Mouse (Mus musculus): ENCODE measurements around the gene Pask.
A peak's percentile ranks its signal among the peaks of the same experiment; 100 is the strongest.

The Pask gene

DNA sequence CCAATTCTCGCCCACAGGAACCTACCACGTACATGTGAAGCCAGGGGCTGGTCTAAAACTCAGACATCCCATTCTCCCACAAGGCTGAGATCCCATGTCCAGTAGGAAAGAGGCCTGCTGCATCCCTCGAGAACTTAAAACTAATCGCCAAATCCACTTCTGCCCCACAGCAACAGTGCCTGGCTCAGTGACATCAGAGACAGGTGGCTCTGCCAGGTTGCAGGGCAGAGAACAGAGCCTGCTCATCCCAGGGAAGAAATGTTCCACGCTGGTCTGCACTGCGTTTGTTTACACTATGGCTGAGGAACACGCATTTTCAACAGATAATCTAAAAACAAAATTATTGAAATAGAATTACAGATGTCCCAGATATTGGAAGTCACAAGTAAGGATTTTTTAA is 66.2 kb downstream of the Pask start:
- no peak for DNase-seq (ENCODE audit: low spot score)

GRCm38 (mm10) chr1:93275561-93275960 is 67.7 kb downstream of the Pask start:
- DNase-seq (ENCODE audit: low spot score) = no peak

DNA sequence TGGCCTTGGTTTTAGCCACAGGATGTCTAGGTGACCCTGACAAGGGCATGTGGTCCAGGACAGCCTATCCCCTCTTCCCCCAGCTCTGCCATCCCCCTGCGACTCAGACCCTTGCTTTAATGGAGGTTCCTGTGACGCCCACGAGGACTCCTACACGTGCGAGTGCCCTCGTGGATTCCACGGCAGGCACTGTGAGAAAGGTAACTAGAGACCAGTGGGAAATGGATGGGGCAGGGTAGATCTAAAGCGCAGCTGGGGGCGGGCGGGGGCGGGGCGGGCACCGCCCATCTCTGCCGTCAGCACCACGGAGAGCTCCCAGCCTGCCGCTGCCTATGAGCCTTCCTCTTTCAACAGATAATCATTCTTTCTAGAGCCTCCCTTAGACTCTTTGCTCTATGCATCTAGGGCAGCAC is 70.9 kb downstream of the Pask start:
- DNase-seq (ENCODE audit: low spot score) = peak; percentile 29

GRCm38 (mm10) chr1:93271751-93272150 is 71.5 kb downstream of the Pask start:
- no peak for DNase-seq (ENCODE audit: low spot score)

DNA sequence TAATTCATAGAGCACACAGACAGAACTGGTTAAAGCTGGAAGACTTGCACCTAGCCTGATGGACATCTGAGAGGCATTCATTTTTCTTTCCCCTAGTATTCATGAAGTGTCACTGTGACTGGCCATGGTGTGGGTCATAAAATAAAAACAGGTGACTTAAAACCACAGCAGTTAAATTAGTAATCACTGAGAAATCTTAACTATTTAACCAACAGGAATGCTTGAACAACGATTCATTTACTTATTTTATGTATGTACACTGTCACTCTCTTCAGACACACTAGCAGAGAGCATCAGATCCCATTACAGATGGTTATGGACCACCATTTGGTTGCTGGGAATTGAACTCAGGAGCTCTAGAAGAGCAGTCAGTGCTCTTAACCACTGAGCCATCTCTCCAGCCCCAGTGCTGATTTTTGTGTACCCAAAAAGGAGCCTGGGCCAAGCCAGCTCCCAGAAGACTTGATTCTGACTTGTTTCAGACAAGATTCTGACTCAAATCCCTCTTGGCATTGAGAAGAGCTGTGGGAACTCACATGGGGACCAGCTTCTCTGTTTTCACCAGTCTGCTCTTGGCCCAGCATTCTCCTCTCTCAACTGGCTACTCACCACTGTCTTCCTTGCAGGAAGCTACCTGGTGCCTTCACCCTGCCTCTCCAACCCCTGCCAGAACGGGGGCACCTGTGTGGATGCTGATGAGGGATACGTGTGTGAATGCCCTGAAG is 72.6 kb downstream of the Pask start:
- DNase-seq (ENCODE audit: low spot score) = no peak

GRCm38 (mm10) chr1:93268246-93268645 is 75.0 kb downstream of the Pask start:
- no peak for DNase-seq (ENCODE audit: low spot score)

DNA sequence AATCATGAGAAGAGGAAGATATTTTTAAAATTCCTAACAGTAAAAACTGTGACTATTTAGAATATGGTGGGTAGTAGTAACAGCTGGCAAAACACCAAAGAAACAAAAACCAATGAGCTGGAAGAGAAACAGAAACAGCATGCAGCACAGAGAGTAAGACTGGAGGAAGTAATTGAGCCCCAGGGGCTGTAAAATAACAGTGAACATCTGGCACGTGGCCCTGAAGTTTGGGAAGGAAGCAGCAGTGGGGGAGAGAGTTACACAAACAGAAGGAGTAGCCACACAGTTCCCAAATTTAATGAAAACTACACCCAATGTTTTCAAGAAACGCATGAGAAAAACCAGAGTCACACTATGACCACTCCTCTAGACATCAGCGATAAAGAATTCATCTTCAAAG is 76.1 kb downstream of the Pask start:
- no peak for DNase-seq (ENCODE audit: low spot score)
